Mouse (Mus musculus) intestine, embryonic 15.5 days (tissue): Measurements from ENCODE around the gene Polr3b. TPM values are rescaled to one million over a fixed set of nuclear protein-coding genes. Genes with fewer than 3 reads are reported as not detected.

Experiments used
- ATAC-seq: fragments of 200-750 bp; cut with Nextera tagmentation; 2 replicates; pipeline ENCODE4 v1.8.0; 2017; ENCODE audit warnings: moderate TSS enrichment, moderate library complexity
- H3K27ac ChIP-seq: fragments of 300-500 bp; sonication (generic); 2 replicates; pipeline ENCODE4 v1.5.1; 2015; ENCODE audit warnings: mild to moderate bottlenecking, inconsistent platforms
- H3K27me3 ChIP-seq: fragments of 300-500 bp; sonication (generic); replicated peaks from 2 replicates; pipeline ENCODE4 v1.6.1; 2015; ENCODE audit warnings: inconsistent platforms
- H3K36me3 ChIP-seq: fragments of 300-500 bp; sonication (generic); 2 replicates; pipeline ENCODE4 v1.6.1; 2015; ENCODE audit warnings: inconsistent platforms
- H3K4me1 ChIP-seq: fragments of 300-500 bp; sonication (generic); replicated peaks from 2 replicates; pipeline ENCODE4 v1.6.1; 2015; ENCODE audit warnings: inconsistent platforms
- H3K4me2 ChIP-seq: fragments of 300-500 bp; sonication (generic); replicated peaks from 2 replicates; pipeline ENCODE4 v1.6.1; 2015; ENCODE audit warnings: mild to moderate bottlenecking, inconsistent platforms
- H3K4me3 ChIP-seq: fragments of 300-500 bp; sonication (generic); replicated peaks from 2 replicates; pipeline ENCODE4 v1.5.1; 2015; ENCODE audit warnings: inconsistent platforms
- H3K9ac ChIP-seq: fragments of 300-500 bp; sonication (generic); 2 replicates; pipeline ENCODE4 v1.6.1; 2015; ENCODE audit warnings: inconsistent platforms
- H3K9me3 ChIP-seq: fragments of 300-500 bp; sonication (generic); 2 replicates; pipeline ENCODE4 v1.6.1; 2016; ENCODE audit warnings: inconsistent platforms
- WGBS: fragments of 180-500 bp; shearing (Covaris S2); methylation state at CpG from one replicate; pipeline ENCODE4 v1.1.7; 2015; 5-methylcytosine and 5-hydroxymethylcytosine counted together
- polyA plus RNA-seq: library from polyadenylated mRNA; unstranded; fragments of >200 nt; fragmentation: Nextera tagmentation; extraction: Ambion mirVana; gene quantifications from 2 replicates; pipeline ENCODE4 v1.2.1, GENCODE M21; 2015

Polr3b gene
- polyA plus RNA-seq, 1 experiment from 2014 or later = 11.6 TPM

DNA sequence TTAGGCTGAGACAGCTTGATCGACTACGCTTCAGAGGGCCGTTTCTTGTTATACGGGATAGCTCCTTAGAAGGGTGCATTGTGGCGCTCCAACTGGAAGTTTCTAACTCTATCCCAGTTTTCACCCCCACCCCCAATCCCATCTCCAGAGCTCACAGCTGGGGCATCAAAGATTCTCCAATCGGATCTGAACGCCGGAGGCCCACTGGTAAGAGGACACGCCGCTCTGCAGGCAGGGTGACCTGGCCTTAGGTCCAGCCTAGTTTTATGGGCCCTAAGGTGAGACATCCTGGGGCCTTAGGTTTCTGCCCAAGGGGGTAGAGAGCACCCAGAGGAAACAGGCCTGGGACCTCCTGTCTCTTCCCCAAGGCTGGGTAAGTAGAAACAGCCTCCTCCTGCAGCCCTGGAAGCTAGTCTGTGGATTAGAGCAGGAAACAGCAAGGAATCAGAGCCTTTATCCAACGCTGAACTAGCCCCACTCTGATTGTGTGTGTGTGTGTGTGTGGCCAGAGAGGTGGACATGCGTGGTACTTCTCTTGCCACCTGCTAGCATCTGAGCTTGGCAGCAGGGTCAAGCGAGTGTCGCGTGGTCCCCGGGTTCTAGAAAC is 137.5 kb downstream of the Polr3b start:
- Histone ChIP-seq H3K4me3 (peak overlapping the region; percentile 27), H3K4me2 (peak overlapping the region; percentile 56), H3K27ac (no peak overlapping the region), H3K9ac (no peak overlapping the region), H3K27me3 (peaks cover 75% of the 10 kb centered on the region), H3K4me1 (peaks cover 47% of the 10 kb centered on the region), H3K36me3 (no peaks in the 10 kb centered on the region), H3K9me3 (no peaks in the 10 kb centered on the region)
- WGBS = 13% methylated on average over 16 of the region's 16 CpGs
- no peak for ATAC-seq

GRCm38 (mm10) chr10:84760118-84761111 is 138.3 kb downstream of the Polr3b start:
- Histone ChIP-seq H3K36me3 (no peaks in the 10 kb centered on the region), H3K4me2 (peak overlapping the region; percentile 56), H3K4me1 (peaks cover 40% of the 10 kb centered on the region), H3K27ac (no peak overlapping the region), H3K4me3 (peak overlapping the region; percentile 27), H3K9ac (peak overlapping the region; percentile 13; the same call in 1 of the 2 replicates), H3K9me3 (no peaks in the 10 kb centered on the region), H3K27me3 (peaks cover 67% of the 10 kb centered on the region)
- 0 out of 2 replicates have a peak, but pooled peaks have one; percentile 22 for ATAC-seq
- 7% methylated on average over 45 of the region's 46 CpGs for WGBS

- Histone ChIP-seq H3K4me3 (no peak overlapping the region), H3K36me3 (no peaks in the 10 kb centered on the region), H3K9me3 (no peaks in the 10 kb centered on the region), H3K27ac (no peak overlapping the region), H3K4me1 (no peaks in the 10 kb centered on the region), H3K4me2 (no peak overlapping the region), H3K27me3 (peaks cover 5% of the 10 kb centered on the region; the same call in 1 of the 2 replicates), H3K9ac (no peak overlapping the region)
- 75% methylated on average over 10 of the region's 10 CpGs for WGBS
- no peak for ATAC-seq
These were observed 146.7 kb downstream of the Polr3b start for GRCm38 (mm10) chr10:84768766-84769165.

- Histone ChIP-seq H3K4me1 (no peaks in the 10 kb centered on the region), H3K27me3 (no peaks in the 10 kb centered on the region), H3K4me3 (no peak overlapping the region), H3K9ac (no peak overlapping the region), H3K27ac (no peak overlapping the region), H3K4me2 (no peak overlapping the region), H3K36me3 (no peaks in the 10 kb centered on the region), H3K9me3 (no peaks in the 10 kb centered on the region)
- WGBS = 89% methylated on average over 4 of the region's 4 CpGs
- ATAC-seq = no peak
These were observed 150.5 kb downstream of the Polr3b start for GRCm38 (mm10) chr10:84772380-84773130.

GRCm38 (mm10) chr10:84773889-84774288 is 151.8 kb downstream of the Polr3b start:
- WGBS = 82% methylated on average over 4 of the region's 4 CpGs
- no peaks in the 10 kb centered on the region for H3K36me3 ChIP-seq
- no peak for ATAC-seq
- H3K4me3 ChIP-seq = no peak overlapping the region
- H3K4me1 ChIP-seq = no peaks in the 10 kb centered on the region
- no peaks in the 10 kb centered on the region for H3K9me3 ChIP-seq
- no peak overlapping the region for H3K9ac ChIP-seq
- no peak overlapping the region for H3K27ac ChIP-seq
- no peaks in the 10 kb centered on the region for H3K27me3 ChIP-seq
- H3K4me2 ChIP-seq = no peak overlapping the region

GRCm38 (mm10) chr10:84774573-84774972 is 152.5 kb downstream of the Polr3b start:
- 65% methylated on average over 12 of the region's 12 CpGs for WGBS
- Histone ChIP-seq H3K4me3 (no peak overlapping the region), H3K36me3 (no peaks in the 10 kb centered on the region), H3K4me2 (no peak overlapping the region), H3K4me1 (no peaks in the 10 kb centered on the region), H3K27me3 (no peaks in the 10 kb centered on the region), H3K27ac (no peak overlapping the region), H3K9ac (no peak overlapping the region), H3K9me3 (no peaks in the 10 kb centered on the region)
- no peak for ATAC-seq

Other genes with a start within 250 kb of the Polr3b start
- gene Nuak1, start 181.7 kb upstream of the Polr3b start, polyA plus RNA-seq = 0.92 and 0.97 TPM in 2 replicates
- gene Ckap4, start 88.2 kb upstream of the Polr3b start, polyA plus RNA-seq = 59.8 and 61.2 TPM in 2 replicates
- gene Tcp11l2, start 45.7 kb upstream of the Polr3b start, polyA plus RNA-seq = 10.6 and 11.6 TPM in 2 replicates
- not detected in 2 replicates for gene Rfx4, start 133.8 kb downstream of the Polr3b start, polyA plus RNA-seq